Mouse (Mus musculus) myocyte (in vitro differentiated cells): Measurements from ENCODE around the gene Gm9837. TPM values are rescaled to one million over a fixed set of nuclear protein-coding genes. Genes with fewer than 3 reads are reported as not detected.

ENCODE experiments used
- H3K27me3 ChIP-seq: one replicate; pipeline ENCODE4 v1.6.1; 2011; ENCODE audit not compliant: control insufficient read depth, insufficient read depth, insufficient read length
- H3K36me3 ChIP-seq: one replicate; pipeline ENCODE4 v1.6.1; 2011; ENCODE audit not compliant: control insufficient read depth, insufficient read depth
- H3K4me2 ChIP-seq: one replicate; pipeline ENCODE4 v1.6.1; 2011; ENCODE audit warnings: low read depth, control low read depth
- H3K4me3 ChIP-seq: one replicate; pipeline ENCODE4 v1.5.1; 2011; ENCODE audit warnings: mild to moderate bottlenecking, control low read depth, moderate library complexity
- H3K79me2 ChIP-seq: one replicate; pipeline ENCODE4 v1.6.1; 2011; ENCODE audit not compliant: control insufficient read depth, insufficient read depth
- H3ac ChIP-seq: one replicate; pipeline ENCODE4 v1.6.1; 2011; ENCODE audit not compliant: control insufficient read depth, insufficient read length
- CEBPB ChIP-seq: IDR thresholded peaks from 2 replicates; pipeline ENCODE4 v1.6.1; 2011; ENCODE audit warnings: mild to moderate bottlenecking, moderate library complexity; ENCODE audit not compliant: poor library complexity, insufficient read depth, severe bottlenecking
- E2F4 ChIP-seq: IDR thresholded peaks from one replicate; pipeline ENCODE4 v1.6.1; 2011; ENCODE audit warnings: mild to moderate bottlenecking, control low read depth, moderate library complexity; ENCODE audit not compliant: insufficient read depth
- MAX ChIP-seq: IDR thresholded peaks from one replicate; pipeline ENCODE4 v1.6.1; 2011; ENCODE audit warnings: low read depth, mild to moderate bottlenecking, control low read depth
- MYOD1 ChIP-seq, 3 experiments: IDR thresholded peaks; one replicate each; pipeline ENCODE4 v1.6.1; 2011; ENCODE audit warnings: control low read depth in 2 of 3, low read depth in 2 of 3, mild to moderate bottlenecking in 2 of 3, moderate library complexity in 1 of 3; ENCODE audit not compliant: insufficient read length in 2 of 3, control insufficient read depth in 1 of 3
- MYOG ChIP-seq, 3 experiments: IDR thresholded peaks; one replicate each; pipeline ENCODE4 v1.6.1; 2011; ENCODE audit warnings: control low read depth in 2 of 3, low read depth in 2 of 3, mild to moderate bottlenecking in 2 of 3; ENCODE audit not compliant: insufficient read length in 2 of 3, control insufficient read depth in 1 of 3, insufficient read depth in 1 of 3
- POLR2A ChIP-seq: IDR thresholded peaks from one replicate; pipeline ENCODE4 v1.6.1; 2011; ENCODE audit warnings: low read depth, mild to moderate bottlenecking, control low read depth, moderate library complexity; ENCODE audit not compliant: insufficient read length
- POLR2AphosphoS2 ChIP-seq: IDR thresholded peaks from one replicate; pipeline ENCODE4 v1.6.1; 2011; ENCODE audit warnings: low read depth, control low read depth; ENCODE audit not compliant: insufficient read length
- REST ChIP-seq: IDR thresholded peaks from one replicate; pipeline ENCODE4 v1.6.1; 2011; ENCODE audit warnings: mild to moderate bottlenecking, control low read depth, moderate library complexity; ENCODE audit not compliant: insufficient read depth, insufficient read length
- SRF ChIP-seq: IDR thresholded peaks from one replicate; pipeline ENCODE4 v1.6.1; 2011; ENCODE audit warnings: low read depth; ENCODE audit not compliant: control insufficient read depth, insufficient read length
- TCF12 ChIP-seq: IDR thresholded peaks from one replicate; pipeline ENCODE4 v1.6.1; 2011; ENCODE audit warnings: mild to moderate bottlenecking, control low read depth; ENCODE audit not compliant: poor library complexity, insufficient read depth, severe bottlenecking
- TCF3 ChIP-seq: IDR thresholded peaks from one replicate; pipeline ENCODE4 v1.6.1; 2011; ENCODE audit warnings: low read depth, control low read depth; ENCODE audit not compliant: insufficient read length
- USF1 ChIP-seq: IDR thresholded peaks from one replicate; pipeline ENCODE4 v1.6.1; 2011; ENCODE audit warnings: low read depth, mild to moderate bottlenecking, control low read depth, moderate library complexity
- polyA plus RNA-seq: library from polyadenylated mRNA; unstranded; fragments of >200 nt; fragmentation: generic; extraction: Trizol; gene quantifications from one replicate; pipeline ENCODE4 v1.2.1, GENCODE M21; 2012; ENCODE audit warnings: missing spikeins

Gene Gm9837
- polyA plus RNA-seq, 1 experiment, result not detected

DNA sequence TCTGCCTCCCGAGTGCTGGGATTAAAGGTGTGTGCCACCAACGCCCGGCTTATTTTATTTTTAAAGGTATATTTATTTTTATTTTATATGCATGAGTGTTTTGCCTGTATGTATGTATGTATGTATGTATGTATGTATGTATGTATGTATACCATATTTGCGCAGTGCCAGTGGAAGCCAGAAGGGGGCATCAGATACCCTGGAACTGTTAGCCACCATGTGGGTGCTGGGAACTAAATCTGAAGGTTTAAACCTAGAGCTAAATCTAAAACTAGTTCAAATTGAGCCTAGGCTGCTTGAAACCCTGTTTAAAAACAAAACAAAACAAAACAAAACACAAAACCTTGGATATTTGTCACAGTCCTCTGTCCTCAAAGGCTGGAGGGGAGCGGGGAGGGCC, 18.7 kb upstream of the Gm9837 start:
- Histone ChIP-seq H3K4me2 (no peak overlapping the region), H3ac (no peak overlapping the region), H3K27me3 (no peaks in the 10 kb centered on the region), H3K79me2 (no peaks in the 10 kb centered on the region), H3K36me3 (no peaks in the 10 kb centered on the region), H3K4me3 (no peak overlapping the region)
- no peak for TF ChIP-seq MAX
- TF ChIP-seq TCF12, result no peak
- no peak for TF ChIP-seq USF1
- TF ChIP-seq MYOD1 (IDR thresholded peaks at IDR 0.05; ENCODE audit: control insufficient read depth in 1 of 3, insufficient read length in 2 of 3, low read depth in 2 of 3), result no peak
- TF ChIP-seq E2F4, result no peak
- TF ChIP-seq TCF3, result no peak
- no peak for TF ChIP-seq REST
- TF ChIP-seq POLR2A, result no peak
- no peak for TF ChIP-seq POLR2AphosphoS2
- TF ChIP-seq CEBPB, result no peak
- no peak for TF ChIP-seq MYOG (IDR thresholded peaks at IDR 0.05; ENCODE audit: control insufficient read depth in 1 of 3, insufficient read depth in 1 of 3, insufficient read length in 2 of 3, low read depth in 2 of 3)
- TF ChIP-seq SRF, result no peak

- no peaks in the 10 kb centered on the region for H3K79me2 ChIP-seq
- H3K36me3 ChIP-seq, result no peaks in the 10 kb centered on the region
- H3K4me2 ChIP-seq, result no peak overlapping the region
- TF ChIP-seq E2F4 (no peak), USF1 (no peak), CEBPB (no peak), POLR2A (no peak), POLR2AphosphoS2 (no peak), SRF (no peak), MYOD1 (IDR thresholded peaks at IDR 0.05; ENCODE audit: control insufficient read depth in 1 of 3, insufficient read length in 2 of 3, low read depth in 2 of 3) (no peak), MAX (no peak), TCF12 (no peak), TCF3 (no peak), REST (no peak), MYOG (IDR thresholded peaks at IDR 0.05; ENCODE audit: control insufficient read depth in 1 of 3, insufficient read depth in 1 of 3, insufficient read length in 2 of 3, low read depth in 2 of 3) (no peak)
- no peak overlapping the region for H3ac ChIP-seq
- no peaks in the 10 kb centered on the region for H3K27me3 ChIP-seq
- no peak overlapping the region for H3K4me3 ChIP-seq
These were observed 16.7 kb upstream of the Gm9837 start for GRCm38 (mm10) chr11:53486822-53487594.

DNA sequence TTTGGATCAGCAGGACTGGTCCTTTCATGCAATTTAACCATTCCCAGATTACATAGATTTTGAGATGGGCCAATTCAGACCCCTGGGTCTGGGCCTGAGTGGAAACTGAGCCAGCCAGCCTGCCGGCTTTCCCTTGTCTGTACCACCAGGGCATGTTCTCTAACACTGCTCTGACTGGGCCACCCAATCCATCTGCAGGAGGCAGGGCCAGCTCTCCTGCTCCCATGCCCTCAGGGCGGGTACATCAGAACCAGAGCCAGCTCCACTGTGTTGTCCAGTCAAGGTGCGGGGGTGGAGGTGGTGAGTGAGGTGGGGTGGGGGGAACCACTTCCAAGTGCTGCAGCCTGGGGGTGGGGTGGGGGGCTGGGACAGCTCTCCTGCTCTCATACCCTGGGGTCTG, 16.1 kb upstream of the Gm9837 start:
- H3K4me2 ChIP-seq, result no peak overlapping the region

DNA sequence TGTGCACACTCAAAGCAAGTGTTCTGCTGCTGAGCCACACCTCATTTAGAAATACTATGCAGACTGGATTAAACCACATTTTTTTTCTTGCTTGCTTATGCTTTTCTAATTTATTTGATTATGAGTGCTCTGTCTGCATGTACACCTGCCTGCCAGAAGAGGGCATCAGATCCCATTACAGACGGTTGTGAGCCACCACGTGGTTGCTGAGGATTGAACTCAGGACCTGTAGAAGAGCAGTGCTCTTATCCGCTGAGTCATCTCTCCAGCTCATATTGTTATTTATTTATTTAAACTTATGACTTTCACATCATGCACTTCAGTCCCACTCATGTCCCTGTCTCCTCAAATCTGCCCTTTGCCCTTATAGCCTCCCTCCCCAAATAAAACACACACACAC, 15.4 kb upstream of the Gm9837 start:
- no peak overlapping the region for H3K4me3 ChIP-seq
- no peaks in the 10 kb centered on the region for H3K79me2 ChIP-seq
- H3K4me2 ChIP-seq, result no peak overlapping the region
- no peak overlapping the region for H3ac ChIP-seq
- peak; percentile 34 for TF ChIP-seq USF1
- TF ChIP-seq E2F4, result no peak
- no peak for TF ChIP-seq POLR2A
- no peak for TF ChIP-seq POLR2AphosphoS2
- TF ChIP-seq SRF, result no peak
- TF ChIP-seq TCF12, result no peak
- H3K36me3 ChIP-seq, result no peaks in the 10 kb centered on the region
- no peaks in the 10 kb centered on the region for H3K27me3 ChIP-seq

More for the DNA sequence above, 16.1 kb upstream of the Gm9837 start:
- Histone ChIP-seq H3K79me2 (no peaks in the 10 kb centered on the region), H3K36me3 (no peaks in the 10 kb centered on the region), H3ac (no peak overlapping the region), H3K4me3 (no peak overlapping the region), H3K27me3 (no peaks in the 10 kb centered on the region)
- no peak for TF ChIP-seq TCF3
- TF ChIP-seq USF1, result no peak
- no peak for TF ChIP-seq CEBPB
- TF ChIP-seq MYOG (IDR thresholded peaks at IDR 0.05; ENCODE audit: control insufficient read depth in 1 of 3, insufficient read depth in 1 of 3, insufficient read length in 2 of 3, low read depth in 2 of 3), result no peak
- no peak for TF ChIP-seq MAX

GRCm38 (mm10) chr11:53483159-53483891, 13.0 kb upstream of the Gm9837 start:
- TF ChIP-seq REST, result no peak
- TF ChIP-seq MAX, result no peak
- peak; percentile 35 for TF ChIP-seq USF1
- no peak for TF ChIP-seq POLR2A
- TF ChIP-seq TCF12, result peak; percentile 66
- TF ChIP-seq CEBPB, result no peak
- TF ChIP-seq MYOD1 (IDR thresholded peaks at IDR 0.05; ENCODE audit: control insufficient read depth in 1 of 3, insufficient read length in 2 of 3, low read depth in 2 of 3), result peak in 2 of 3 experiments; percentile 79 to 86
- TF ChIP-seq TCF3, result peak; percentile 15
- TF ChIP-seq MYOG (IDR thresholded peaks at IDR 0.05; ENCODE audit: control insufficient read depth in 1 of 3, insufficient read depth in 1 of 3, insufficient read length in 2 of 3, low read depth in 2 of 3), result peak; percentile 22 to 92 (median 75)
- H3K27me3 ChIP-seq, result no peaks in the 10 kb centered on the region

More at GRCm38 (mm10) chr11:53483159-53483891, 13.0 kb upstream of the Gm9837 start:
- Histone ChIP-seq H3K79me2 (no peaks in the 10 kb centered on the region), H3K36me3 (no peaks in the 10 kb centered on the region), H3ac (no peak overlapping the region), H3K4me2 (peak overlapping the region; percentile 50), H3K4me3 (no peak overlapping the region)
